Mouse (Mus musculus): ENCODE measurements around the gene Ppp1r36.
"Not testable (repeated sequence)": the region's sequence is repeated elsewhere in the genome, so short reads cannot be mapped to it uniquely, and the experiment has no call there.

Gene Ppp1r36

DNA sequence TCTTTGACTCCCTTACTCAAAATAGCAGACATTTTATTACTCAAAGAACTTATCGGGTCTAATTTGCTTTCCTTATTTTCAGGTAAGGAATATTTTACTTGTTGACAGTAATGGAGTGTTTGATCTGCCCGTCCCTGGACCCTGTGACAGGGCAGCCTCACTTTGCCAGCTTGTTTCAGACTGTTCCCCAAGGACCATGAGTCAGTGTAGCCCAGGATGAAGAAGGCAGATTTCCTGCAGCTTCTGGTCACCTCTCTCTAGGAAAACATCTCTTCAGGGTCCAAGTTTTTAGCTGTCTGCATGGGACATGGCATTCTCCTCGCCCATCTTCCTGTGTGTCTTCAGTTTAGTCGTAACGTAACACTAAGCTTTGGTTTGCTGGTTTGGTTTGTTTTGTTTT, 20.1 kb upstream of the Ppp1r36 start:
- DNase-seq (ENCODE audit: low spot score in 2 of 2): no peak

DNA sequence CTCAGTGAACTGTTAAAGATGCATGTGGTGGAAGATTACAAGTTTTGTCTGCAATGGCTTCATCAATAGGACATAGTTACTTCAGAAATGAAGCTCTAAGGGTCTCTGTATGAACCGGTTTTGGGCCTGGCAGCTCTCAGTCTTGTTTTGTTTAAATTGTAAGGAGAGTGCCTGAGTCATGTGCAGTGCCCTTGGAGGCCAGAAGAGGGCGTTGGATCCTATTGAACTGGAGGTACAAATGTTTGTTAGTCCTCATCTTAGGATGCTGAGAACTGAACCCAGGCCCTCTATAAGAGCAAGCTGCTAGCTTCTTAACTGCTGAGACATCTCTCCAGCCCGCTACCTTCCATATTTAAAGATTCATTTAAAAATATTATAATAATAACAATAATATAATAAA, 15.7 kb upstream of the Ppp1r36 start:
- no peak for DNase-seq (ENCODE audit: low spot score in 2 of 2)

DNA sequence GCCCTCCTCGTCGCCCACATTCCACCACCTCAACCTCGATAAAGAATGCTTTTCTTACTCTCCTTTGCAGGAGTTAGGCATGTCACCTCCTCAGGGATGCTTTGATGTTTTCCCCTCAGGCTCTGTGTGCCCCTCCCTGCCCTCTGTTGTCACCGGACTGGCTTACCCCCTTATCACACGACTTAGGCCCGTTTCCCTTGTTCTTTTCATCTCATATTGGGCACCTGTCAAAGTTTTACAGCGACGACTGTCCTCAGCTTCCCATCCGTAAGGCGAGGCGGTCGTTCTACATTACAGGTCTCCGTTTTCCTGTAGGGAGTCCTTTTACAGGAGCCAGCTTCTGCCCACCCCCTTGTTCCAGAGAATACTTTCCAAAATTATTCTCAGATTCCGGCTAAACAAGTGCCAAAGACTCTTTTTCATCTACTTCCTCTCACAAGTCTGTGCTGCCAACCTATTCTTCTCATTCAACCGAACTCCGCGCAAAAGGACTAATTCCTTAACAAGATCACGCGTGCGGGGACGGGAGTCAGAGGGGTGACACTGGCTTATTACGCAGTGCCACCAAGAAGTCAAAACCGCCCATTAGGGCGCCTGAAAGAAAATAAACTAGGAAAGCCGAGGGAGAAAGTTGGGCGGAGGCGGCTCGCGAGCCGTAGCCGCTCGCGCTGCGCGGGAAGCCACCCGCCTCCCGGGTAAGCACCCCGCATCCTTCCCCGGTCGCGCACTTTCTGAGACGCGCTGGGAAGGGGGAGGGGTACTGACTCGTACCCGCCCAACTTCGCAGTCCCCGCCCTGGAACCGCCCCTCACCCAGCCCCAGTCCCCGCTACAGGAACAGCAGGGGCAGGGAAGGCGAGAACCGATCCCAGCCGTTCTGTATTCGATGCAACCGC, 14.1 kb upstream of the Ppp1r36 start:
- DNase-seq (ENCODE audit: low spot score in 2 of 2): no peak

DNA sequence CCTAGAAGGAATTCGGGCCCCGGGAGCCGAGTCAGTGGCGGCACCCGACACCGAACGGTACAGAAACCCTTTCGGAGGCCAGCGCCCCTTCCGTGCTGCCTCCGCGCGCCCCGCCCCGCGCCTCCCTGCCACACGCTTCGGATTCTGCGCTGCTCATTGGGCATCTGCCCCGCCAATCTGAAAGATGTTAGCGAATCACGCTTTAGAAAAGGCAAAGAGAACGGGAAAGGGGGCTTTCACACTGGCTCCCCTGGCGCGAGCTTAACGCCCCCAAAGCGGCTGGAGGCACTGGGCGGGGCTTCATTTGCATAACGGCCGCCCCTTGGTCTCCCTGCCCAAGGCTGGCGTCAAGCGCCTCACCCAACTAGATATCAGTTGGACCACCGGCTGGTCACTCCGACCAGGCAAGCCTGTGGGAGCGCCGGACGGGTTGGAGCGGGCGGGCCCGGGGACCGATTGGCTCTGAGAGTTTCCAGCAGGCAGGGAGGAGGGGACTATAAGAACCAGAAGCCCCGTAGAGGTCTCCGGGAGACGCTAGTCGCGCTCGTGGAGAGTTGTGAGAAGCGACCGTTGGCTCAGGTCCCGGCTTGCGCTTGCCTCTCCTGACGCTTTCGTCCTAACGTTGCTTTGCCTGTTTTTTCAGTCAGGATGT, 13.3 kb upstream of the Ppp1r36 start, which contains the start of gene Hspa2:
Gene Hspa2, plus strand, starts transcription at position 291 of the 652 bp plus-strand sequence.
- DNase-seq (ENCODE audit: low spot score in 2 of 2): peak; percentile 99 to 100

DNA sequence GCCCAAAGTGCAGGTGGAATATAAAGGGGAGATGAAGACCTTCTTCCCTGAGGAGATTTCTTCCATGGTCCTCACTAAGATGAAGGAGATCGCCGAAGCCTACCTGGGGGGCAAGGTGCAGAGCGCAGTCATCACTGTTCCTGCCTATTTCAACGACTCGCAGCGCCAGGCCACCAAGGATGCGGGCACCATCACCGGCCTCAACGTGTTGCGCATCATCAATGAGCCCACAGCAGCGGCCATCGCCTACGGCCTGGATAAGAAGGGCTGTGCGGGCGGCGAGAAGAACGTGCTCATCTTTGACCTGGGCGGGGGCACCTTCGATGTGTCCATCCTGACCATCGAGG, 12.5 kb upstream of the Ppp1r36 start:
- peak in 1 of 2 experiments; percentile 15 for DNase-seq (ENCODE audit: low spot score in 2 of 2)

DNA sequence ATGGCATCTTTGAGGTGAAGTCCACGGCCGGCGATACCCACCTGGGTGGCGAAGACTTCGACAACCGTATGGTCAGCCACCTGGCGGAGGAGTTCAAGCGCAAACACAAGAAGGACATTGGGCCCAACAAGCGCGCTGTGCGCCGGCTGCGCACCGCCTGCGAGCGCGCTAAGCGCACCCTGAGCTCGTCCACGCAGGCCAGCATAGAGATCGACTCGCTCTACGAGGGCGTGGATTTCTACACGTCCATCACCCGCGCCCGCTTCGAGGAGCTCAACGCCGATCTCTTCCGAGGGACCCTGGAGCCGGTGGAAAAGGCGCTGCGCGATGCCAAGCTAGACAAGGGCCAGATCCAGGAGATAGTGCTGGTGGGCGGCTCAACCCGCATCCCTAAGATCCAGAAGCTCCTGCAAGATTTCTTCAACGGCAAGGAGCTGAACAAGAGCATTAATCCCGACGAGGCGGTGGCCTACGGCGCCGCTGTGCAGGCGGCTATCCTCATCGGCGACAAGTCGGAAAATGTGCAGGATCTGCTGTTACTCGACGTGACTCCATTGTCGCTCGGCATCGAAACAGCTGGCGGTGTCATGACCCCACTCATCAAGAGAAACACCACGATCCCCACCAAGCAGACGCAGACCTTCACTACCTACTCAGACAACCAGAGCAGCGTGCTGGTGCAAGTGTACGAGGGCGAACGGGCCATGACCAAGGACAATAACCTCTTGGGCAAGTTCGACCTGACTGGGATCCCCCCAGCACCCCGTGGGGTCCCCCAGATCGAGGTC, 12.0 kb upstream of the Ppp1r36 start:
- DNase-seq (ENCODE audit: low spot score in 2 of 2): peak; percentile 14 to 34

DNA sequence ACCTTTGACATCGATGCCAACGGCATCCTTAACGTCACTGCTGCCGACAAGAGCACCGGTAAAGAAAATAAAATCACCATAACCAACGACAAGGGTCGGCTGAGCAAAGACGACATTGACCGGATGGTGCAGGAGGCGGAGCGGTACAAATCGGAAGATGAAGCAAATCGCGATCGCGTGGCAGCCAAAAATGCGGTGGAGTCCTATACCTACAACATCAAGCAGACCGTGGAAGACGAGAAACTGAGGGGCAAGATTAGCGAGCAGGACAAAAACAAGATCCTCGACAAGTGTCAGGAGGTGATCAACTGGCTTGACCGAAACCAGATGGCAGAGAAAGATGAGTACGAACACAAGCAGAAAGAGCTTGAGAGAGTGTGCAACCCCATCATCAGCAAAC, 11.4 kb upstream of the Ppp1r36 start:
- DNase-seq (ENCODE audit: low spot score in 2 of 2): no peak

DNA sequence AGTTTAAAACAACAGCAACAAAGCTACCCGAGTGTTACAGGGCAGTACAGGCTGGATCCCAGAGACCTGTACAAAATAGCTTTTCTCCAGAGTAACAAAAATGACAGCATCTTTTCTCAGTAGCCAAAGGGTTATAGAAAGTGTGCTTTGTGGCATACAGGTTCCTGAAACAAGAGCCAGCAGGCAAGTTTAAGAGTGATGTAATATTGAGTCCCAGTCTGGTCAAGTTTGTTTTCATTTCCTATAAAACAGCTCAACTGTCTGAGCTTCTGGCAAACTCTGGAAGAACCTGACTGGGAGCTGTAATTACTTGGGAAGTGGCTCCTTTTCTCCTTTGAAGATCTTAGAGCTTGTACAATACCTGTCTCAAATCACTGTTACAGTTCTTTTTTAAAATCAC, 10.2 kb upstream of the Ppp1r36 start:
- DNase-seq (ENCODE audit: low spot score in 2 of 2): no peak

DNA sequence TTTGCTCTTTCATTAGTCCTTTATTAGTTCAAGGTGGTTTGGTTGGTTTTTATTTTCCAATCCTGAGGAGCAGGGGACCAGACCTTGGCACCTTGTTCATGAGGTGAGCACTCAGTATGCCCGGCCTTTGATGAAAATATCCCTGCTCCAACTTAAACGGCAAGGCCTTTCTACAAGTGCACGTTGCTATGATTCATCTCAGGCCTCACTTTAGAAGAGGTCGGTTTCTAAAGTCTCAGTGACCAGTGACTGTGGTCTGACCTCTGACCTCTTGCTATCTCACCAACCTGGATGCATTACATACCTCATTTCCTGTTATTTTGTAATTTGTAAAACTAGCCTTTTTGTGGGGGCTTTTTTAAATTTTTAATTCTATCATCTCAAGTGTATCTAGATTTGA, 8.2 kb upstream of the Ppp1r36 start:
- DNase-seq (ENCODE audit: low spot score in 2 of 2): no peak

DNA sequence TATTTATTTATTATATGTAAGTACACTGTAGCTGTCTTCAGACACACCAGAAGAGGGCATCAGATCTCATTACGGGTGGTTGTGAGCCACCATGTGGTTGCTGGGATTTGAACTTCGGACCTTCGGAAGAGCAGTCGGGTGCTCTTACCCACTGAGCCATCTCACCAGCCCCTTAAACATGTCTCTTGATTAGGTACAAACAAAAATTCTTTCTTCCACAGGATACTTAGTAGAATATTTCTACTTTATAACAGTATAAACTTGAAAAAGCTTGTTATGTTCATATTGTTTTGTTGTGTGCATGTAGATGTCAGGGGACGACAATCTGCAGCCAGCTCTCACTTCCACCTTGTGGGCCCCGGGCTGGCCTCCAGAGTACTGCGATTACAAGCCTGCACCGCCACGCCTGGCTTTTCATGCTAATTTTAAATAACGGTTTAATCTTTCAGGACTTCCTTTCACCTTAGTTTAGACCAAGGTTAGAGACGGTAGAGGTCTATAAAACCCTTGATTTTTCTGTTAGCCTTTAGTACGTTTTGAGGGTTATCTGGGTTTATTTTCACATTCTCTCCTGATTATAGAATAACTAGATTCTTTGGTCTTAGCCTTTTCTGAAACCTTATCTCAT, 1.8 kb upstream of the Ppp1r36 start:
- DNase-seq (ENCODE audit: low spot score in 2 of 2): no peak

DNA sequence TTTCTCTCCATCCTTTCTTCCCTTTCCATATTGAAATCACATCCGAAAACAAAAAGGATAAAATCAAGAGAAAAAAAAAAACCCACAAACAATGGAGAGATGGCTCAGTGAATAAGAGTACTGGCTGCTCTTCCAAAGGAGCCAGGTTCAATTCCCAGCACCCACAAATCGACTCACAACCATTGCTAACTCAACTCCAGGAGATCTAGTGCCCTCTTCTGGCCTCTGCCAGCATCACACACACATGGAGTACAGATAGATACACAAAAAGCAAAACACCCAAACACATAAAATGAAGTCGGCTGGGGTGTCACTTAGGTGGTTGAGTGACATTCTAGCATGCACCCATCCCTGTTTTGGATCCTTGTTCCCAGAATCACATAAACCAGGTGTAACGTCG, 1.0 kb downstream of the Ppp1r36 start:
- no peak for DNase-seq (ENCODE audit: low spot score in 2 of 2)

DNA sequence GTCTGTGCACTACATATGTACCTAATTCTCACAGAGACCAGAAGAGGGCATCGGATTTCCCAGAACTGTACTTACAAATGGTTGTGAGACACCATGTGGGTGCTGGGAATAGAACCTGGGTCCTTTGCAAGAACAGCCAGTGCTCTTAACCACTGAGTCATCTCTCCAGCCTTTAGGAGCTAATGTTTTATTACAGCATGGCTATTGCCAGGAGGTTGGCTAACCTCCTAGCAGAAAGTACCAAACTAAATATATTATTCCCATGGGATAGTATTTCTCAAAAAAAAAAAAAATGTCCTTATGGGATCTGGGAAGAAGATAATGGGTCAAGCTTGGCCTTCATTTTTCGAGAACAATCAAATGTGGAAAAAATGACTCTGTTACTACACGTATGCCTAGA, 7.9 kb downstream of the Ppp1r36 start:
- DNase-seq (ENCODE audit: low spot score in 2 of 2): no peak

DNA sequence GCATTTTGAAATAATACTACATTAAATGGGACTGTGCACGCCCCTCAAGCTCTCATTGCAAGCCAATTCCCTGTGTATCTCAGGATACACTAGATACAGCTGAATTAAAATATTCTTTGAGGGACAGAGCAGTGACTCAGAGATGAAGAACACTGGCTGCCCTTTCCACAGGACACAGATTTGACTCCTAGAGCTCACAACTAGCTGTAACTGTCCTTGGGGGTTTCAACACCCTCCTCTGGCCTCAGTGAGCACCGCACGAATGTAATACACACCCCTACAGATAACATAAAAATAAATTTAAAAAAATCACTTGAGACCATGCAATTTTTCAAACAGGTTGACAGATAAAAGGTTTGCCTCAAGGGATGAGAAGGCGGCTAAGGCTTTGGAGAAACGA, 10.2 kb downstream of the Ppp1r36 start:
- no peak for DNase-seq (ENCODE audit: low spot score in 2 of 2)

DNA sequence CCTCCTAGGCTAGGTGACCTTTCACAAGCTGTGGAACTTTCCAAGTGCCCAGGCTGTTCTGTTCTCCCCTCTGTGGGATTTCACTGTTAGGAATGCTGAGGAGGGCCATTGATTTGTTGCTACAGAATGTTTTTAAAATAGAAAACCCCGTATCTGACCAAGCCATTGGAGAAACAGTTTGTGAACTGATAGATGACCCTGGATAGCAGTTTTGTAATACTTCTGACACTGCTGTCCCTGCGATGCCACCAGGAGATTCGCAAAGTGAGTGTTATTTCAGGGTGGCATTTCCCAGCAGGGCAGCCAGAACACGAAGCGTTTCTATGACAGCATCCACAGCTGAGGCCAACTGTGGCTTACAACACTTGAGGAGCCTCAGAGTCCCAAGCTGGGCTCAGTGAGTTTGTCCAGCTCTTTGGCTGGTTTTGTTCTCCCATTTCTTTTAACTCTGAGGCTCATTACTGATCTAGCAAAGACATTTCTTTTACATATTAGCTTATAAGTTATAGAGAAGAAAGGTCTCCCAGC, 13.6 kb downstream of the Ppp1r36 start:
- no peak for DNase-seq (ENCODE audit: low spot score in 2 of 2)

DNA sequence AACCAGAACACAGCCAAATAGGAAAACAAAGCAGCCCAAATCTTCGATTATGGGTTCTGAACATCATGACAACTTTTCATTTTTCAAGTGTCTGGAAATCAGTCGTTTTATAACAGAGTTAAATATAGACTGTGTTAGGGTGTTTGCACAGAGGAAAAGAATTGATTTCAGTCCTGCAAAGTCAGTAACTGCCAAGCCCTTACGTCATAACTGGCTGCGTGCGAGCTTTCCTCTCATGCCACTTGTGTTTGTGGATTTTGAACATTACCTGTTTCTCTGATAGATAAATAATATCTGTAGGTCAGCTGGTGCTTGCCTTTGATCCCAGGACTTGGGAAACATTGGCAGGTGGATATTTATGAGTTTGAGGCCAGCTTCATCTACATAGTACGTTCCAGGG, 14.1 kb downstream of the Ppp1r36 start:
- DNase-seq (ENCODE audit: low spot score in 2 of 2): no peak

DNA sequence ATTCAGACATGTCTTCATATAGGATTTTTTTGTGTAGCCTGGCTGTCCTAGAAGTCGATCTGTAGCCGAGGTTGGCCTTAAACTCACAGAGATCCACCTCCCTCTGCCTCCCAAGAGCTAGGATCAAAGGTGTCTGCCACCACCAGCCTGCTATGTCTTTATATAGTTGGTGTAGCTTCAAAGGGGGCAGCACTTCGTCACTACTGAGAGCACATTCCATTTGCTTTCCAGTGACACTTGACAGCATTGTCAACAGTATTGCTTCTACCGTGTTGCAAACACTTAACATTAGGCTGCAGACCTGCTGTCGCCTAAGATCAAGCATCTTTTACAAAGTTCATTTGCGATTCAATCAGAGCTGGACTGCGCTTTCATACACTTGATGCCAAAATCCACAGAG, 16.8 kb downstream of the Ppp1r36 start:
- DNase-seq (ENCODE audit: low spot score in 2 of 2): no peak

DNA sequence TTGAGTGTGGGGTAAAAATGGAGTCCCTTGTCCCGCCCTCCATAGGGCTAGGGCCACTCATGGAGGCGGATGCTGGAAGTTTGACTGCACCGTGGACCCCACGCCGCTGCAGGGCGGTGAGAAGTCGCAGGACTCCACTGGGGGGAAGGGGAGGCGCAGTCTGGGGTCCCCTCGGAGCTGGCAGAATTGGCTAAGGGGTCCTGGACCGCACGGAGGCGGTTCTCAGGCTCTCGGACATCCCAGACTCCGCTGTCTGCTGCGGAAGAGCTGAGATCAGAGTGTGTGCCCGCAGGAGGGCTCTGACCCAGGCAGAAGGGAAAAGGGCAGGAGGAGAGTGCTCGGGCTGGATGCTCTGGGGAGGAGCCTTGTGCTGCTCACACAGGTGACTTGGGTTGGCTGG, 17.7 kb downstream of the Ppp1r36 start:
- DNase-seq (ENCODE audit: low spot score in 2 of 2): no peak

DNA sequence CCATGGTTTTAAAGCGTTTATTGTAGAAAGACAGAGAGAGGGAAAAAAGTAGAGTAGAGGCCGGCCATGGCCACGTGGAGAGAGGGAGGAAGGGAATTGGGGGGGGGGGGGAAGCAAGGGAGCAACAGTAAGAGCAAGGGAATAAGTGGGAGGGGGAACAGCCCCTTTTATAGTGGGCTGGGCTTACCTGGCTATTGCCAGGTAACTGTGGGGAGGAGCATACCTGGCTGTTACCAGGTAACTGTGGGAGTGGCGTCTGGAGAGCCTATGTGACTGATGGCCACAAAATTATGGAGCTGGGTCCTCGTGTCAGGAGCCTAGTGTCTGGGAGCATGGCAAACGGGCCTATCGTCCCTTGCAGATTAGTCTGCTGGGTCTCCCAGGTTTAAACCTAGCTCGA, 18.2 kb downstream of the Ppp1r36 start:
- DNase-seq (ENCODE audit: low spot score in 2 of 2): no peak

DNA sequence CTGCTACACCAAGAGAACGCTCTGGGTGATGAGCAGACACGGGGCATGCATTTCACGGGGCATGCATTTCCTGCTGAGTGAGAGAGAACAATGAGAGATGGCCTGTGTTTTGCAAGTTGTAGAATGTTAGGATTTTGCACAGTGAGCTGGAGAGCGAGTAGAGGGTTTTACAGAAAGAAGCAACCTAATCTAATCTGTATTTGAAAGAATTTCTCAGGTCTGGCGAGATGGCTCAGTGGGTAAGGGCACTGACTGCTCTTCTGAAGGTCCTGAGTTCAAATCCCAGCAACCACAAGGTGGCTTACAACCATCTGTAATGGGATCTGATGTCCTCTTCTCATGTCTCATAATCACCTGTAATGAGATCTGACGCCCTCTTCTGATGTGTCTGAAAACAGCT, 26.1 kb downstream of the Ppp1r36 start:
- not testable (repeated sequence) for DNase-seq (ENCODE audit: low spot score in 2 of 2)

DNA sequence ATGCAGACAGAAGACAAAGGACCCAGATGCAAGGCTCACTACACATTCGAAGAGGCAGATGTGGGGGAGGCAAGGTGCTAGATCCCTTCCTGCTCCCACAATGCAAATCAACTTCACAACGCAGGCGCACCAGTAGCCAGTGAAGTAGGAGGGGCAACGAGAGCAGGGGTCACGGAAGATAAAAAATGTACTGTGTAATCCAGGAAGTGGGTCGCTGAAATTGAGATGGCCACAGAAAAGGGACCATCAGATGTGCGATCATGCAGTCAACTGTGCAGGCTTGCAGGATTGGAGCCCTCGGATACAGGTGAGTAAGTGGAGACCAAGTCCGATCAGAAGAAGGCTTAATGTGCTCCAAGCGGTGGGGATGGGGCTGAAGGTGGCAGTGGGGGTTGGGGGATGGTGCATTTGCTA, 27.0 kb downstream of the Ppp1r36 start:
- no peak for DNase-seq (ENCODE audit: low spot score in 2 of 2)

DNA sequence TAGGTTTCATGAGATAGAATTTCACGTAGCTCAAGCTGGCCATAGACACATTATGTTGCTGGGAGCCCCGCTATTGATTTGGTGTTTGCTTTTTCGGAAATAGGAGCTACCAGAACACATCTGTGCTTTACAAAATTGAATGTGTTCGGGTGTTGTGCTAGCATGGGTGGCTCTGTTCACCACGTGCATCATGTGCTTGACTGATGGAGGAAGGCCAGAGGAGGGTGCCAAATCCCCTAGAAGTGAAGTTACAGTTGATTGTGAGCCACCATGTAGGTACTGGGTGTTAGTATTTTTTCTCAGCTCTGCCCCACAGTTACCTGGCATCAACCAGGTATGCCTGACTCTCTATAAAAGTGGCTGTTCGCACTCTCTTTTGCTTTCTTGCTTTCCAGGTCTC, 27.5 kb downstream of the Ppp1r36 start:
- no peak for DNase-seq (ENCODE audit: low spot score in 2 of 2)

DNA sequence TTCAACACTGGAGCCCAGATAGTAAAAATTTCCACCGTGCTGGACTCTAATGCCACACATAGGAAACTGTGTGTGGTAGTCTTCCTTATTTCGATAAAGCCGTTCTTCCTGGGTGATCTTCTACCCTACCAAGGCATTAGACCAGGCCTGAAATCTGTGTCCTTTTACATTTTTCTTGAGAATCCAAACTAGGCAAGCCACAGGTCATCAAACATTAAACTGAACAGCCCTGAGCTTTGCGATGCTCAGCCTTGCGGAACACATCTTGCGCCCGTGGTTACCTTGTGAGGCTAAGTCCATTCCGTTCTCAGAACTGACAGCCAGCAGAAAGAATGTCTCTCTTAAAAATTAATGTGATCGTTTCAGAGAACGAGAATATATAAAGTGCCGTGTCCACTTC, 28.9 kb downstream of the Ppp1r36 start:
- no peak for DNase-seq (ENCODE audit: low spot score in 2 of 2)
